Mouse (Mus musculus) urinary bladder, postnatal 10 days (tissue): ENCODE measurements around the gene Rftn1.

Experiments
- DNase-seq: peaks from one replicate; pipeline ENCODE4 v3.0.0; 2022; ENCODE audit warnings: low spot score

Rftn1 gene

DNA sequence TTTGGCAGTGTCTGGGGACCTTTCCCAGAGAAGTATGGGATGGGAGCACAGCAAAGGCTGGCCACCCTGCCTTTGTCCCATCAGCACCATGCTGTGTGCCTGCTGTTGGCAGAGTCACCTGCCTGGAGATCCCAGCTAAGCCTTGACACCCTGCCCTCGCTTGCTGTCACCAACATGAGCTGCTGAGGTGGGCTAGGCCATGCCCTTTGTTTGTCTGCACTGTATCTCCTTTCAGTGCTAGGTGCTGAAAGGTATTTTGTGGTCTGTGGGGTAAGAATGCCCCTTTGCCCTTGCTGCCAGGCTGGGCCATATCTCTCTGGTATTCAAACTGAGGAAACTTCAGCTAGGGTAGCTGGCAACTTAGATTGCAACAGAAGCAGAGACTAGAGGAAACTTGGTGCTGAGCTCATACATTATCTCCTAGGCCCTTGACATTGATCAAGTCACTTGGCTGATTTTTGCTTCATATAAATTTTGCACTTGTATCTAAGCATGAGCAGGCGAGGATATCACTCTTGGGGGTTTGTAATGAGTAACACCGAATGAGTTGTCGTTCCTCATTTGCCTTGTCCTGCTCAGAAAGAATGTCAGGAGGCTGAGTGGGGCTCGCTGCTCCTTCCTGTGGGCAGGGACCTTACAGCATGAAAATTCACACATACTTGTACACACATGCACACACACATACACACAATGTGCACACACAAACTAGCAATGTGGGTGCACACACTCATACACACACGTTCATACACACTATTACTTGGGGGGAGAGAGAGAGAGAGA, 207.7 kb downstream of the Rftn1 start:
- no peak for DNase-seq

- DNase-seq: no peak
Measured at GRCm38 (mm10) chr17:49981591-49981990, 208.9 kb downstream of the Rftn1 start.

DNA sequence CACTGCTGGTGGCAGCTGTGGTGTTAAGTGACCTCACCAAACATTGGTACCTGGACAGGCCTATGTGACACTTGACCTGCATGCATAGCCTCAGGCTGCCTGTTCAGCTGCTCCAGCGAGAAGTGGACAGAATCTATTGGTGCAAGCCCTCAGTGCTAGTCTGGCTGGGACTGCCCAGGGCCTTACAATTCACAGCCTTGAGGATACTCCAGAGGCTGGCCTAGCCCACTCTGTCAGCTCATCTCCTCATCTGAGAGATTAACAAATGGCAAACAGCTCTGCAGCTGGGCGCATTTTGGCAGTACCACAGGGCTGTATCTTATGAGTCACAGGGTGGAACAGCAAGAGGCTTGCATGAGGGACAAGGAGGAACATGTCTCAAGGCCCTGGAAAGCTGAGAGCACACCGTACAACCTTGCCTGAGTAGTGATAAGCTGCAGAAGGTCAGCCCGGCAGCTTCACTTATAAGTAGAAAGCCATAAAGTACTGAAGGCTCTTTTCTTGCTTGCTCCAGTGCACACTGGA, 210.7 kb downstream of the Rftn1 start:
- DNase-seq: no peak

DNA sequence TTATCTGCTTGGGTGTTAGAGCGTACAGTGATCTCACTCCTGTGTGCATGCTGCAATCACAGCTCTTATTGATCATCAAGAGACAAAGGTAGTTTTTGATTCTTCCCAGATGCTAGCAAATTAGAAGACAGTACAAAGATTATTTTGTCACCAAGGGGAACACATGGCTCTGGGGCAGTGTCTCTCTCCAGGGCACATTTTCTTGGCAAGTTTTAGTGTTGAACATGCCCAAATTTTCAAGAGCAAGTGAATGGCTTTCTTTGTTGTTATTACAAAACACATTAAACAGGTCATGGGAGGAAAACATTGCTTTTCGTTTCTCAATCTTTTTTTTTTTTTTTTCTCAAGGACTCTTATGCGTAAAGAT, 213.1 kb downstream of the Rftn1 start:
- no peak for DNase-seq

- no peak for DNase-seq
Measured at GRCm38 (mm10) chr17:49976678-49977423, 213.6 kb downstream of the Rftn1 start.

DNA sequence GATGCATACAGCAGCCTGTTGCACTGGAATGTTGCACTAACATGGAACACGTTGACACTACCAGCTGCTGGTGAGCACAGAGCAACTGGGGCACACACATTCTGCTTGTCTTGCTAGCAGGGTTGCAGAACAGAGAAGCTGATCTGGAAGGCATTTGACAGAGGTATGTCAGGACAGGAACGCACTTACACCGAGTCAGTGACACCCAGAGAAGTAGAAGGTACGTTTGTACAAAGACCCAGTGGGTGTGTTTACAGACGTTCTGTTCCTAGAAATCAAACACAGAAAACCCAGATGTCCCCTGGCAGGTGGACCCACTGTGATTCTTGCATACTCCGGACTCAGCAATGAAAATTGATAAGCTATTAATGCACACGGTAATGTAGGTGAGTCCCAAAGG, 215.0 kb downstream of the Rftn1 start:
- no peak for DNase-seq

DNA sequence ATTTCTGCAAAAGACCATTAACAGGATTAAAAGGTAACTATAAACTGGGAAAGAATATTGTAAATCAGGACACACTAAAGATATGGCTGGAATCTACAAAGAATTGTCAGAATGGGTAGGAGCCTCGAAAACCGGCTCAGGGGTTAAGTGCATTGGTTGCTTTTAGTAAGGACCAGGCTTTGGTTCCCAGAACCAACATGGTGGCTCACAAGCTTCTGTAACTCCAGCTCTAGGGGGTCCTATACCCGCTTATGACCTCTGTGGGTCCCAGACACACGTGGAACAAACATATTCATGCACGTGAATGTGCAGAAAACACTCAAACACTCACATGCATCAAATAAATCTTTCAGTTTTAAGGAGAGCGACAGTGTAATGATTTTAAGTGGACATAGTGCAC, 215.5 kb downstream of the Rftn1 start:
- DNase-seq: no peak

DNA sequence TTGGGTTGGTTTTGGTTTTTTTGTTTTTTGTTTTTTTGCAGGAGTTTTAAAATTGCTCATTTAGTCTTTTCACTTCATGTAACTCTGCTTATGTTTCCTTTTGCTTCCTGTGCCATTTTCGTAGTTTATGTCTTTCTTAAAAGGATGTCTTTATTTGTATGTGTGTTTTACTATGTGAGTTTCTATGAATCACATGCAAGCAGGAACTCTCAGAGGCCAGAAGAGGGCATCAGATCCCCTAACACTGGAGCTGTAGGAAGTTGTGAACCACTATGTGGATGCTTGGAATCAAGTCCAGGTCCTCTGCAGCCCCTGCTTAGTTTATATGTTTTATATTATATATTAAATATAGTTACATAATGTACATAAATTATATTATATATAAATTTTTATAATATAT, 218.3 kb downstream of the Rftn1 start:
- DNase-seq: no peak

DNA sequence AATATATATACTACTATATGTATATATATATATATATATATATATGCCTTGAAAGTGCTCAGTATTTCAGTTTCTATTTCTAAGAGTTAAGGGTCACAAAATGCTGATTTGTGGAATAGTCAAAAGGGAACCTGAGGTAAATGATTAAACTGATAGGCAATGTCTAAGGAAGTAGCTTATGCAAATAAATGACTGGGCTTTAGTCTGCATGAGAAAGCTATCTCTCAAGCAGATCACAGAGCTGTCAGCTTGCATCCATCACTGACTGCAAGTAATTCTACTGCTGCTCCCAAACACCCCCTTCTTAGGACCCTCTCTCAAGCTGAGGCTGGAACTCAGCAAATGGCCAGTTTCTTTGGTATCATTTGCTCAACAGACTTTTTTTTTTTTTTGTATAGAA, 219.4 kb downstream of the Rftn1 start:
- DNase-seq: no peak

GRCm38 (mm10) chr17:49968467-49969207, 221.8 kb downstream of the Rftn1 start:
- no peak for DNase-seq

DNA sequence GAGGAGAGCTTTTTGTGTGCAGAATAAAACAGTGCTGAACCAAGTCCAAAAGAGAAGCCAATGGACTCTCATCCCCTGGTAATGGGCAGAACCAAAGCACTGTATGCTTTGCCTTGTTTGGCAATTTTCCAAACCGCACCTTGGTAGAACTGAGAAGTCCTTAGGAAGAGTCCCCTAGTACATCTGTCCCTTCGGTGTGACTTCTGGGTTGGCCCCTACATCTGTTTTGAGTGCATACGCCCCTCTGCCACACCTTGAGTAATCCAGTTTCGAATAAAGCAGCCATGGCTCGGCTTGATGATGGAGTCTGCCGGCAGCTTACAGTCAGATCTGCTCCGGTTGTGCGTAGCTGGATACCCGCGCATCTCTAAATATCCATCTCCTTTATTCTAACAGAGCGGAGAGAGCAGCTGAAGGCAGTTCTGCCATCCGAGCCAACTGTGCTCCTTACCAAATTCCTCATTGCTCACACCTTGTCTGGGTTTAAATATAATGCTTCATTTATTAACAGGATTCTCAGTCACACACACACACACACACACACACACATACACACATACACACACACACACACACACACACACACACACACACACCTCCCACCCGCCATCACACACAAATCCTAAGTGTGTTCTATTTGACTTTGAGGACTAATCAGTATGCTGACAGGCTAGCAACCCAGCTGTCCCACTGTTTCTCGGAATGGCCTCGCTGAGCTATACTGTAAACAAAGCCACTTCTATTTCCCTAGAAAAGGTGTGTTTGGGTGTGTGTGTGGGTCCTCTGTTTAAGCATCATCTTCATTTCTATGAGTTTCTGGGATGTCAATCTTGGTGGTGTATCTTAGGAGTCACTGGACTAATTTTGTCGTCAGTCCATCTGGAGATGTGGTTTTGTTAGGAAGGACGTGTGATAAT, 224.4 kb downstream of the Rftn1 start:
- no peak for DNase-seq

DNA sequence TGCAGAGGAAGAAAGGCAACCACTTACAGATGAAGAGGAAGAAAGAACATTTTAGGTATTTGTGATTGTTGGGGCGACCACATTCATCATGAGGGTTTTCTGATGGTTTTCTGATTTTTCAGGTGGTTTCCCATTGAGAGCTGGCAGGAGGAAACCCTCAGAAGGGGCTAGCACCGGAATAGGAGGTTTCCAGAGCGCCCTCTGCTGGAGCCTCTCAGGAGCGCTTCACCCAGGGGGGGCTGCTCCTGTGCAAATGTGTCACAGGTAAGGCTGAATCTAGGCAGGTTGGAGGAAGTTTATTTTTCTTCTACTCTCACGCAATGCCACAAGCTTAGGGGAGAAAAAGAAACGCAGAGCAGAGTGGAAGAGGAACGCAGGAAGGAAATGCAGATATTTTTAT, 225.4 kb downstream of the Rftn1 start:
- no peak for DNase-seq

GRCm38 (mm10) chr17:49964471-49964870, 226.0 kb downstream of the Rftn1 start:
- no peak for DNase-seq

- DNase-seq: no peak
Measured at GRCm38 (mm10) chr17:49959021-49959420, 231.5 kb downstream of the Rftn1 start.

DNA sequence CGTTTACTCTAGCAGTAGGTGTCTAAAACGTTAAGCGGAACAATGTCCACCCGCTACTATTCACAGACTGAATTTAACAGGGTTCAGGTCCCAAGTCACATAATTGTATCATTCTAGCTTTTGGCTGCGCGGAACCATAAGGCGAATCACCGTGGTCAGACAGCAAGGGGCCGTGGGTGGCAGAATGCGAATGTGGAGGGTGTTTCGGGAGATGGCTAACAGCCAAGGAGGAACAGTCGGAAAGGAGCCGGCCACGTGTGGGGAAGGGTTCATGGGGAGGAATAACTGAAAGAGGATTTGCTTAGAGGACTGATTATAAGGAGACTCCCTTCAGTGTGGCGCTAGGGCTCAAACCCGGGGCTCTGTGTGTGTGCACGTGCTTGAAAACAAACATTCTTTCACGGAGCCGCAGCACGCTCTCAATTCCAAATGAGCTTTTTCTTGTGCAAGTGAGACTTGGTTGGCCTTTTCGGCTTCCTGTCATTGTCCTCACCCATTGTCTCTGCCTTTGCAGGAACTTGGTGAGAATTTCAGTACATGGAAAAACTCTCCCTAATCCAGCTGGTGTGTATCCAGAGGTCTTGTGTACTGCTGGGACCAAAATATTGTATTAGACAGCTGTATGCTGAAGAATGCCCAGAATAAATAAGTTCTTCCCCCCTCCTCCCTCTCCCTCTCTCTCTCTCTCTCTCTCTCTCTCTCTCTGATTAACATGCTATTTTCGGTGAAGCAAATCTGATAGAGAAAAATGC, 238.4 kb downstream of the Rftn1 start:
- DNase-seq: no peak

DNA sequence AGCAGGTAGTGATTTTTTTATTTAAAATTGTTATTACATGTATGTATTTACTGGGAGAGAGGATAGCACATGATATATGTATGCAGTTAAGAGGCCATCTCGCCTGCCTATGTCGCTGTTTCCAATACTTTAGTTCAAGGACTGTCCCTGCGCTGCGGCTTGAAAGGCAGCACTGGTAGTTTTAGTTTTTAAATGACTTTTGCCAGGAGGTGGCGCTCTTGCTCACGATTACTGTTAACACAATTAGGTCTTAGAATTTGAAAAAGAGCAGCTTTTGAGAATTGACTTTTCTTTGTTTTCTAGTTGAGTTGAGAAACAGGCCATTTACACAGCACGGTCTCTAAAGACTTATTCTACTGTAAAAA, 239.0 kb downstream of the Rftn1 start:
- DNase-seq: no peak

GRCm38 (mm10) chr17:49942674-49943073, 247.8 kb downstream of the Rftn1 start:
- DNase-seq: no peak
